Mouse (Mus musculus) skeletal muscle tissue, adult 2 months (tissue): ENCODE results near the gene 1700018F24Rik.
"Not testable (repeated sequence)": the region's sequence is repeated elsewhere in the genome, so short reads cannot be mapped to it uniquely, and the experiment has no call there.

Experiments
- DNase-seq: peaks from one replicate; pipeline ENCODE4 v3.0.0-alpha.2; 2012; ENCODE audit warnings: low read depth, low spot score

Gene 1700018F24Rik

DNA sequence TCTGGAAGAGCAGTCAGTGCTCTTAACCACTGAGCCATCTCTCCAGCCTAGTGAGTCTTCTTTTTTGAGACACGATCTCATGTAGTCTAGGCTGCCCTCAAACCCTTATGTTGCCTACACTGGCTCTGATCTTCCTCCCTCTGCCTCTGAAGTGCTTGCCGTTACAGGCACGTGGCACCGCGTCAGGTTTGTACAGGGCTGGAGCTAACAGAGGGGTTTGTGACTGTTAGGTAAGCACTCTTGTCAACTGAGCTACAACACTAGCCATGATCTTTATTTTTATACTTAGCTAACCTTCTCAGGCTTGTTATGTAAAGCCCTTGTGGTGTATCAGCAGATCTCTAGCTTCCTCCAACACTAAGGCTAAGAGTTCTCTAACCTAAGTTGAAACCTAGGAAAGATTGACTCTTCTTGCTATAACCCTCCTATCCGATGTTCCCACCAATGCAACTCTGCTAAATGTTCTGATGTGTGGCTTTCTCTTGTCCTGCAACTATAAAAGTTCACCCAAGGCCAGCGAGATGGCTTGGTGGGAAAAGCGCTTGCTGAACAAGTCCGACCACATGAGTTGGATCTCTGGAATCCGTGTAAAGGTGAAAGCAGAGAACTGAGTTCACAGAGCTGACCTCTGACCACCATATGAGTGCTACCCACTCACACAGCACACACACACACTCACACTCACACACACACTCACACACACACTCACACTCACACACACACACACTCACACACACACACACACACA, 39.2 kb downstream of the 1700018F24Rik start:
- no peak for DNase-seq

DNA sequence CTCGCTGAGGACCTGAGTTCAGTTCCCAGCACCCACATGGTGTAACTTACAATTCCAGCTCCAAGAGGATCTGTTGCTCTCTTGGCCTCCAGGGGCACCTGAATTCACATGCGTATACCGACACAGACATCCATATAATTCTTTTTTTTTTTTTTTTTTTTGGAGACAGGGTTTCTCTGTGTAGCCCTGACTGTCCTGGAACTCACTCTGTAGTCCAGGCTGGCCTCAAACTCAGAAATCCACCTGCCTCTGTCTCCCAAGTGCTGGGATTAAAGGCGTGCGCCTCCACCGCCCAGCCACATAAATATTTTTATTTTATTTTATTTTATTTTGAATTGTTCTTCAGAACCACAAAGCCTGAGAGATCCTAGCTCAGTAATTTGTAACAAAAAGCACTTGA, 40.4 kb downstream of the 1700018F24Rik start:
- DNase-seq, result not testable (repeated sequence)

DNA sequence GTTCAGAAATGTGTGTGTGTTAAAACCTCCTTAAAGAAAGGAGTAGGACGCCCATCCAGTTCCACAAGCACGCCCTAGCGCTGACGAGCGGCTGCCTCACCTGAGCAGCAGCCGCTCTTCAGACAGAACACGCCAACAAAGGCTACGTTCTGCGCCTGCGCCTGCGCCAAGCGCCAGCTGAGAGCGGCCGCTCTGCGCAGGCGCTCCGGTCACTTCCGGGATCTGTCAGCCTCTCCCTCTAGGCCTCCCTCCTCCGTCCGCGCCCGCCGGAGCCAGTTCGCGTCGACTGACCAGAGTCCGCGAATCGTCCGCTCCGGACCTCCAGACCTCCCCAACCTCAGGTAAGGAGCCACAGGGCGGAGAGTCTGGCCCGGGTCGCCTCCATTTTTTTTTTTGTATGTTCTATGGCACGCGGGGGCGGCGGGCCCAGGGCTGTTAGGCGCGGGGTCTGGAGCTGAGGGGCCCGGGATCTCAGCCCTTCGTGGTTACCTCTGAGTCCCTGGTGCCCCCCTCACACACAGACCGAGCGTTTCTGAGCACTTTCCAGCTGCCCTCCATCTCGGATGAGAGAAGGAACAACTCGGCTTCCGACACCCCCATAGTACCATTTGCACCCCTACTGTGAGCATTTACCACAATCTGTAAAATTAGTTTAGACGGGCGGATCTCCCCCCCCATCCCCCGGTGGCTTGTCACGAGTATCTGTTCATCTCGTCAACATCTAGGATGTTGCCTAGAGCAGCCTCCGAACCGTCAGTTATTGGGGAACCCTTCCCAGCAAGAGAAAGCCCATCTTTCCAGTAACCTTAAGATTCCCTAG, 41.1 kb downstream of the 1700018F24Rik start, which contains the start of the genes Arpc1a and Kpna7:
TSS of gene Arpc1a (plus strand) at position 199 of the 820 bp plus-strand sequence.
TSS of gene Kpna7 (minus strand) at position 399 of the 820 bp plus-strand sequence.
- peak; percentile 95 for DNase-seq

DNA sequence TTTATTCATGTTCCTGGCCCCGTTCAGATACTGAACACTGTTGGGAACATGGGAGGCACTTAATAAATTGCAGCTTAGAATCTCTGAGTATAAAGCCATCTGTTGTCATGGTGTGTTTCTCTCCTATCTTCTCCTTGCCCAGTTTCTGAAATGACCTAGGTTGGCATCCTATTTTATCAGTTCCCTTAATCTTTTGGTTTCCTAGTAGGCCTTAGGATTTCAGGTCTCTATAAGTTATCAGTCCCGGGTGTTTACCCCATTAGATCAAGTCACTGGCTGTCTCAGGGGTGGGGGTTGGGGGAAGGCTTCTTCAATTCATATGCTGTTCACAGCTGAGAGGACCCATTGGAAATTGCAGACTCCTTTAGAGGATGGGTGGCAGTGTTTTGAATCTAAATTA, 42.0 kb downstream of the 1700018F24Rik start:
- no peak for DNase-seq

DNA sequence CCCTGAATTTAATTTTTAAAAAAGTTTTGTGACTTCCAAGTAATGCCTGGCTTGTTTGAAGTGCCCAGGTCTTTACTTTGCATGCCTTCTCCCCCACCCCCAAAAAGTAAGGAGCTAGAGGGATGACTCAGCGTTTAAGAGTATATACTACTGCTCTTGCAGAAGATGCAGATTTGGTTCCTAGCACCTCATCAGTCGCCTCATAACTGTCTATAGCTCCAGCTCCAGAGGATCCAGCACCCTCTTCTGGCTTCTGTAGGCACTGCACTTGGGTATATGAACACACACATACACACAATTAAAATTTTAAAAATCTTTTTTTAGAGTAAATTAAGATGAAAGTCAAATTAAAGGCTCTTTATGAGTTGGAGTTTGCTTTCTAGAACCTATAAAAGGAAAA, 45.4 kb downstream of the 1700018F24Rik start:
- no peak for DNase-seq

DNA sequence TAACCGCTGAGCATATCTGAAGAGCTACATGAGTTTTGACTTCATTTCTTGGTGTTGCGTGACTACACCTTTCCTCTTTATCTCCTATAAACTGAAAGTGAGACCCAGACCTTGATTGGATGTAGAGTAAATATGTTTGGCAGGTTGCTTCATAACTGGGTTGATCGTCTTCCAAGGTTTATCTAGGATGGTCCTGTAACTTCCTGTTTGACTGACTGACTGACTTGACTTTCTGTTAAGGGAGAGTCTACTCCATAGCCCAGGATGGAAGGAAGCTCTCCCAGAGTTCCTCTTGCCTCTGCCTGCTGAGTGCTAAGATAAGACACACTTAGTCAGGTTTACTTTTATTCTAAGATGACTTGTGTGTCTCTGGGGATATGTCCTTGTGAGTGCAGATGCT, 47.1 kb downstream of the 1700018F24Rik start:
- DNase-seq, result no peak
